Mouse (Mus musculus) myocyte (in vitro differentiated cells): ENCODE measurements around the gene Uroc1. TPM values are rescaled to one million over a fixed set of nuclear protein-coding genes. Genes with fewer than 3 reads are reported as not detected.

Experiments
- H3K27me3 ChIP-seq: one replicate; pipeline ENCODE4 v1.6.1; 2011; ENCODE audit not compliant: control insufficient read depth, insufficient read depth, insufficient read length
- H3K36me3 ChIP-seq: one replicate; pipeline ENCODE4 v1.6.1; 2011; ENCODE audit not compliant: control insufficient read depth, insufficient read depth
- H3K4me2 ChIP-seq: one replicate; pipeline ENCODE4 v1.6.1; 2011; ENCODE audit warnings: low read depth, control low read depth
- H3K4me3 ChIP-seq: one replicate; pipeline ENCODE4 v1.5.1; 2011; ENCODE audit warnings: mild to moderate bottlenecking, control low read depth, moderate library complexity
- H3K79me2 ChIP-seq: one replicate; pipeline ENCODE4 v1.6.1; 2011; ENCODE audit not compliant: control insufficient read depth, insufficient read depth
- H3ac ChIP-seq: one replicate; pipeline ENCODE4 v1.6.1; 2011; ENCODE audit not compliant: control insufficient read depth, insufficient read length
- CEBPB ChIP-seq: IDR thresholded peaks from 2 replicates; pipeline ENCODE4 v1.6.1; 2011; ENCODE audit warnings: mild to moderate bottlenecking, moderate library complexity; ENCODE audit not compliant: poor library complexity, insufficient read depth, severe bottlenecking
- E2F4 ChIP-seq: IDR thresholded peaks from one replicate; pipeline ENCODE4 v1.6.1; 2011; ENCODE audit warnings: mild to moderate bottlenecking, control low read depth, moderate library complexity; ENCODE audit not compliant: insufficient read depth
- MAX ChIP-seq: IDR thresholded peaks from one replicate; pipeline ENCODE4 v1.6.1; 2011; ENCODE audit warnings: low read depth, mild to moderate bottlenecking, control low read depth
- MYOD1 ChIP-seq, 3 experiments: IDR thresholded peaks; one replicate each; pipeline ENCODE4 v1.6.1; 2011; ENCODE audit warnings: control low read depth in 2 of 3, low read depth in 2 of 3, mild to moderate bottlenecking in 2 of 3, moderate library complexity in 1 of 3; ENCODE audit not compliant: insufficient read length in 2 of 3, control insufficient read depth in 1 of 3
- MYOG ChIP-seq, 3 experiments: IDR thresholded peaks; one replicate each; pipeline ENCODE4 v1.6.1; 2011; ENCODE audit warnings: control low read depth in 2 of 3, low read depth in 2 of 3, mild to moderate bottlenecking in 2 of 3; ENCODE audit not compliant: insufficient read length in 2 of 3, control insufficient read depth in 1 of 3, insufficient read depth in 1 of 3
- POLR2A ChIP-seq: IDR thresholded peaks from one replicate; pipeline ENCODE4 v1.6.1; 2011; ENCODE audit warnings: low read depth, mild to moderate bottlenecking, control low read depth, moderate library complexity; ENCODE audit not compliant: insufficient read length
- POLR2AphosphoS2 ChIP-seq: IDR thresholded peaks from one replicate; pipeline ENCODE4 v1.6.1; 2011; ENCODE audit warnings: low read depth, control low read depth; ENCODE audit not compliant: insufficient read length
- REST ChIP-seq: IDR thresholded peaks from one replicate; pipeline ENCODE4 v1.6.1; 2011; ENCODE audit warnings: mild to moderate bottlenecking, control low read depth, moderate library complexity; ENCODE audit not compliant: insufficient read depth, insufficient read length
- SRF ChIP-seq: IDR thresholded peaks from one replicate; pipeline ENCODE4 v1.6.1; 2011; ENCODE audit warnings: low read depth; ENCODE audit not compliant: control insufficient read depth, insufficient read length
- TCF12 ChIP-seq: IDR thresholded peaks from one replicate; pipeline ENCODE4 v1.6.1; 2011; ENCODE audit warnings: mild to moderate bottlenecking, control low read depth; ENCODE audit not compliant: poor library complexity, insufficient read depth, severe bottlenecking
- TCF3 ChIP-seq: IDR thresholded peaks from one replicate; pipeline ENCODE4 v1.6.1; 2011; ENCODE audit warnings: low read depth, control low read depth; ENCODE audit not compliant: insufficient read length
- USF1 ChIP-seq: IDR thresholded peaks from one replicate; pipeline ENCODE4 v1.6.1; 2011; ENCODE audit warnings: low read depth, mild to moderate bottlenecking, control low read depth, moderate library complexity
- polyA plus RNA-seq: library from polyadenylated mRNA; unstranded; fragments of >200 nt; fragmentation: generic; extraction: Trizol; gene quantifications from one replicate; pipeline ENCODE4 v1.2.1, GENCODE M21; 2012; ENCODE audit warnings: missing spikeins

Uroc1 gene
- polyA plus RNA-seq, 1 experiment: not detected

GRCm38 (mm10) chr6:90319475-90320191 is 13.5 kb upstream of the Uroc1 start:
- TF ChIP-seq MYOG (IDR thresholded peaks at IDR 0.05; ENCODE audit: control insufficient read depth in 1 of 3, insufficient read depth in 1 of 3, insufficient read length in 2 of 3, low read depth in 2 of 3): peak in 2 of 3 experiments; percentile 7 to 58
- TF ChIP-seq MYOD1 (IDR thresholded peaks at IDR 0.05; ENCODE audit: control insufficient read depth in 1 of 3, insufficient read length in 2 of 3, low read depth in 2 of 3): peak; percentile 31 to 83 (median 49)
- no peak for TF ChIP-seq POLR2A

GRCm38 (mm10) chr6:90320429-90320828 is 12.7 kb upstream of the Uroc1 start:
- Histone ChIP-seq H3K36me3 (no peaks in the 10 kb centered on the region), H3K79me2 (no peaks in the 10 kb centered on the region), H3K27me3 (no peaks in the 10 kb centered on the region), H3K4me3 (no peak overlapping the region), H3K4me2 (peak overlapping the region; percentile 52), H3ac (no peak overlapping the region)
- TF ChIP-seq USF1 (no peak), POLR2A (no peak), CEBPB (no peak), MYOG (IDR thresholded peaks at IDR 0.05; ENCODE audit: control insufficient read depth in 1 of 3, insufficient read depth in 1 of 3, insufficient read length in 2 of 3, low read depth in 2 of 3) (peak in 1 of 3 experiments; percentile 4)

More at GRCm38 (mm10) chr6:90319475-90320191, 13.5 kb upstream of the Uroc1 start:
- H3ac ChIP-seq: no peak overlapping the region
- H3K4me3 ChIP-seq: no peak overlapping the region
- no peaks in the 10 kb centered on the region for H3K79me2 ChIP-seq
- H3K36me3 ChIP-seq: no peaks in the 10 kb centered on the region
- H3K27me3 ChIP-seq: no peaks in the 10 kb centered on the region
- peak overlapping the region; percentile 18 for H3K4me2 ChIP-seq

GRCm38 (mm10) chr6:90321811-90322210 is 11.3 kb upstream of the Uroc1 start:
- Histone ChIP-seq H3K4me3 (no peak overlapping the region), H3K36me3 (no peaks in the 10 kb centered on the region), H3ac (no peak overlapping the region), H3K79me2 (no peaks in the 10 kb centered on the region), H3K27me3 (no peaks in the 10 kb centered on the region), H3K4me2 (peak overlapping the region; percentile 52)
- TF ChIP-seq E2F4 (no peak), SRF (no peak), TCF12 (no peak), POLR2AphosphoS2 (no peak), MYOG (IDR thresholded peaks at IDR 0.05; ENCODE audit: control insufficient read depth in 1 of 3, insufficient read depth in 1 of 3, insufficient read length in 2 of 3, low read depth in 2 of 3) (no peak), REST (no peak), POLR2A (no peak), MAX (no peak), CEBPB (no peak), MYOD1 (IDR thresholded peaks at IDR 0.05; ENCODE audit: control insufficient read depth in 1 of 3, insufficient read length in 2 of 3, low read depth in 2 of 3) (no peak), USF1 (no peak), TCF3 (no peak)

- H3K79me2 ChIP-seq: no peaks in the 10 kb centered on the region
- no peak overlapping the region for H3K4me2 ChIP-seq
- H3K36me3 ChIP-seq: no peaks in the 10 kb centered on the region
- H3K27me3 ChIP-seq: no peaks in the 10 kb centered on the region
- TF ChIP-seq TCF12 (no peak), MYOG (IDR thresholded peaks at IDR 0.05; ENCODE audit: control insufficient read depth in 1 of 3, insufficient read depth in 1 of 3, insufficient read length in 2 of 3, low read depth in 2 of 3) (no peak), E2F4 (no peak), SRF (no peak), USF1 (no peak), TCF3 (no peak), CEBPB (no peak), POLR2AphosphoS2 (no peak), POLR2A (no peak), REST (no peak), MAX (no peak), MYOD1 (IDR thresholded peaks at IDR 0.05; ENCODE audit: control insufficient read depth in 1 of 3, insufficient read length in 2 of 3, low read depth in 2 of 3) (no peak)
- H3ac ChIP-seq: no peak overlapping the region
- no peak overlapping the region for H3K4me3 ChIP-seq
These were observed 9.1 kb upstream of the Uroc1 start for GRCm38 (mm10) chr6:90324026-90324425.

GRCm38 (mm10) chr6:90324463-90324862 is 8.6 kb upstream of the Uroc1 start:
- no peak overlapping the region for H3ac ChIP-seq
- no peaks in the 10 kb centered on the region for H3K36me3 ChIP-seq
- H3K4me2 ChIP-seq: no peak overlapping the region
- TF ChIP-seq SRF (no peak), MYOD1 (IDR thresholded peaks at IDR 0.05; ENCODE audit: control insufficient read depth in 1 of 3, insufficient read length in 2 of 3, low read depth in 2 of 3) (no peak), CEBPB (no peak), TCF3 (no peak), MAX (no peak), POLR2AphosphoS2 (no peak), TCF12 (no peak), E2F4 (no peak), MYOG (IDR thresholded peaks at IDR 0.05; ENCODE audit: control insufficient read depth in 1 of 3, insufficient read depth in 1 of 3, insufficient read length in 2 of 3, low read depth in 2 of 3) (no peak), REST (no peak), POLR2A (no peak), USF1 (no peak)
- H3K79me2 ChIP-seq: no peaks in the 10 kb centered on the region
- H3K27me3 ChIP-seq: no peaks in the 10 kb centered on the region
- no peak overlapping the region for H3K4me3 ChIP-seq
